7 mouse cellular contexts compared by ENCODE assay signal in the genomic region with DNA sequence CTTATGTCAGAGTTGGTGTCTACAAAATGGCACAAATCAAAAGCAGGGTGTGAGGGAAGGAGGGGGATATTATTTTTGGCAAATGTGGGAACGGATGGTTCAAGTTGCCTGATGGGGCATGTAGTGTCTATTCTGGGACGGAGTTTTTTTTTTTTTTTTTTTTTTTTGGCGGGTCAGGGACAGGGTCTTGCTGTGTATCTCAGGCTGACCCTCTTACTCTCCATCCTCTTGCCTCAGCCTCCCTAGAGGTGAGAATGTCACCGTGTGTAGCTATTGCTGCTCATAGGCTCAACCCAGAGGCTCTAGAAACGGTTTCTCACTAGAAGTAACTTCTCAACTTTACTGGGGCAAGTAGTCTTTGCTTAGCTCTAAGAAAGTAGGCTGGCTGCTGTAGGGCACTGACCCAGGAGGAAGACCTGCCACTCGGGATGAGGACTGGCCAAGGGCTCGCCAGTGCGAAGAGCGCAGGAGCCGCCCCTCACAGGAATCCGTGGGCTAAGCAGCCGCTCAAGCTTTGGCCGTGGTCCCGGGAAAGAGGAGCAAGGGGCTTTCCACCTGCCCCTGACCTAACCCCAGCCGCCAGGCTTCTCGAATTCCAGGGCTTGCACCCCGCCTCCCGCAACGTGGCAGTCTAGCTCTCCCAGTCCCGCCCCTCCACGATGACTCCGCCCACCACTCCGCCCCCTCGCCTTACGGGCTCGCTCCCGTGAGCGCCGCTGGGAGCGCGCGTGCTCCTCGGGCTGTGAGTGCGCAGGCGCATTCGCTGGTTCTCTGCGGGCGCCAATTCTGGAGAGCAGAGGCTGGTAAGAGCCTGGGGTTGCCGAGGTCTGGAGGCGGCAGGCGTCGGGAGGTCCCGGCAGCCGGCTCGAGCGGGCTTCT. TPM values are rescaled to one million over a fixed set of nuclear protein-coding genes. Genes with fewer than 3 reads are reported as not detected.
DNase-seq lines count a peak whose midpoint lies in the region; ATAC-seq lines count a peak whose summit lies in the region.

A gene (plus strand): TSS at position 761 of the 879 bp plus-strand sequence.

- peaks cover 3% of the 10 kb centered on the region; the same call in 1 of the 2 replicates for H3K4me1 ChIP-seq in embryonic facial prominence, embryonic 12.5 days
- H3K4me1 ChIP-seq in limb, embryonic 11.5 days (ENCODE audit: control insufficient read depth, insufficient read depth, low read length), result no peaks in the 10 kb centered on the region
- H3K4me1 ChIP-seq in midbrain, embryonic 14.5 days (ENCODE audit: control insufficient read depth, insufficient read depth, low read length), result peaks cover 5% of the 10 kb centered on the region; the same call in 1 of the 2 replicates

- ATAC-seq in embryonic facial prominence, embryonic 12.5 days (ENCODE audit: insufficient number of reproducible peaks, insufficient read depth, low FRiP score, low TSS enrichment), result peak; percentile 89
- peak; percentile 93 for ATAC-seq in limb, embryonic 11.5 days (ENCODE audit: insufficient number of reproducible peaks, low FRiP score, low TSS enrichment, low read depth)
- ATAC-seq in midbrain, embryonic 14.5 days (ENCODE audit: low FRiP score, low TSS enrichment), result peak; percentile 91

- 3% methylated on average over 46 of the region's 46 CpGs for WGBS in embryonic facial prominence, embryonic 12.5 days
- 3% methylated on average over 44 of the region's 46 CpGs for WGBS in limb, embryonic 11.5 days
- 3% methylated on average over 46 of the region's 46 CpGs for WGBS in midbrain, embryonic 14.5 days

- H3K27ac ChIP-seq in embryonic facial prominence, embryonic 12.5 days, result peak within 1 kb of the TSS; percentile 65
- H3K27ac ChIP-seq in limb, embryonic 11.5 days (replicated peaks; ENCODE audit: low read depth, low read length), result no peak within 1 kb of the TSS
- H3K27ac ChIP-seq in midbrain, embryonic 14.5 days (replicated peaks; ENCODE audit: low read depth, low read length), result peak within 1 kb of the TSS; percentile 68; the same call in 1 of the 2 replicates

- no peaks in the 10 kb centered on the region for H3K27me3 ChIP-seq in embryonic facial prominence, embryonic 12.5 days
- no peaks in the 10 kb centered on the region for H3K27me3 ChIP-seq in limb, embryonic 11.5 days (ENCODE audit: control insufficient read depth, insufficient read depth, low read length)
- no peaks in the 10 kb centered on the region for H3K27me3 ChIP-seq in midbrain, embryonic 14.5 days (ENCODE audit: control insufficient read depth, insufficient read depth, low read length)

- peak within 1 kb of the TSS; percentile 87 for H3K9ac ChIP-seq in embryonic facial prominence, embryonic 12.5 days
- peak within 1 kb of the TSS; percentile 86 for H3K9ac ChIP-seq in limb, embryonic 11.5 days (ENCODE audit: low read length)
- peak within 1 kb of the TSS; percentile 86 for H3K9ac ChIP-seq in midbrain, embryonic 14.5 days (replicated peaks; ENCODE audit: low read length)

- peak within 1 kb of the TSS; percentile 71 for H3K4me3 ChIP-seq in embryonic facial prominence, embryonic 12.5 days
- peak within 1 kb of the TSS; percentile 59 for H3K4me3 ChIP-seq in limb, embryonic 11.5 days (ENCODE audit: low read depth, low read length)
- H3K4me3 ChIP-seq in midbrain, embryonic 14.5 days (replicated peaks; ENCODE audit: low read depth, low read length), result peak within 1 kb of the TSS; percentile 69

- no peaks in the 10 kb centered on the region for H3K9me3 ChIP-seq in embryonic facial prominence, embryonic 12.5 days
- H3K9me3 ChIP-seq in limb, embryonic 11.5 days (ENCODE audit: control insufficient read depth, low read length), result no peaks in the 10 kb centered on the region
- no peaks in the 10 kb centered on the region for H3K9me3 ChIP-seq in midbrain, embryonic 14.5 days (ENCODE audit: control insufficient read depth, low read length)

- peak within 1 kb of the TSS; percentile 70 for H3K4me2 ChIP-seq in embryonic facial prominence, embryonic 12.5 days (replicated peaks)
- peak within 1 kb of the TSS; percentile 67 for H3K4me2 ChIP-seq in limb, embryonic 11.5 days (ENCODE audit: low read depth, severe bottlenecking)
- H3K4me2 ChIP-seq in midbrain, embryonic 14.5 days (ENCODE audit: low read length), result peak within 1 kb of the TSS; percentile 82

- DNase-seq in adrenal gland, postnatal 25 days, result peak; percentile 98
- DNase-seq in heart, adult 11 months, result peak; percentile 100
- DNase-seq in kidney, adult 18-20 months, result peak; percentile 98
- peak; percentile 99 for DNase-seq in limb, embryonic 11.5 days (ENCODE audit: low spot score)
- DNase-seq in midbrain, embryonic 14.5 days, result peak; percentile 98
- DNase-seq in spleen, adult 18-20 months, result peak; percentile 91 to 98

- no peaks in the 10 kb centered on the region for H3K36me3 ChIP-seq in embryonic facial prominence, embryonic 12.5 days
- peaks cover 2% of the 10 kb centered on the region; the same call in 1 of the 2 replicates for H3K36me3 ChIP-seq in limb, embryonic 11.5 days (ENCODE audit: control insufficient read depth, insufficient read depth, low read length)
- H3K36me3 ChIP-seq in midbrain, embryonic 14.5 days (ENCODE audit: control insufficient read depth, insufficient read depth, low read length), result no peaks in the 10 kb centered on the region

RNA-seq across cellular contexts. Expression of the gene that starts here (rescaled TPM):
- total RNA-seq in adrenal gland, postnatal 25 days (2021), result 10.5 and 13.9 TPM in 2 replicates
- 23.2 and 23.9 TPM in 2 replicates for polyA plus RNA-seq in embryonic facial prominence, embryonic 12.5 days (2016; fragmentation: Nextera tagmentation; extraction: Ambion mirVana)
- polyA plus RNA-seq in limb, embryonic 11.5 days (2014; fragmentation: Nextera tagmentation; extraction: Ambion mirVana), result 21.3 and 21.6 TPM in 2 replicates
- polyA plus RNA-seq in midbrain, embryonic 14.5 days (2014; fragmentation: Nextera tagmentation; extraction: Ambion mirVana), result 11.1 and 11.6 TPM in 2 replicates
